Mouse (Mus musculus) thymus, postnatal 14 days (tissue): ENCODE data around the gene Minos1.

ENCODE experiments used
- DNase-seq: peaks from one replicate; pipeline ENCODE4 v3.0.0; 2021

Minos1 gene

DNA sequence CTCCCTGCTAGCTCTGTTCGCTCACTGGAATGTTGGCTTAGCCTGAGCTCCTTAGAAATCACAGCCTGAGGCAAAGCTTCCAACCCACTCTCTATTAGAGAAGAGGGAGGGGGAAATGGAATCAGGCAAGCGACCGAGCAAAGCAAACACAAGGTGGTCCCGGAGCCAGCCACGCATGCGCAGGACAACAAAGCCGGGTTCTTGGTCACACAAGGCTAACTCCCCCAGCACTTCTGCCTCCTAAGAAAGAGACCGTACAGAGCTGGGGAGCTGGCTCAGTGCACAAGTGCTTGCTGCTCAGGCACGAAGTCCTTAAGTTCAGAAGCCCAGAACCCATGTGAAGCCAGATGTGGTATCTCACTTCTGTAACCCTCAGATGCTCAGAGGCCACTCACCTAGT lies 12.1 kb upstream of the Minos1 start:
- DNase-seq: no peak

DNA sequence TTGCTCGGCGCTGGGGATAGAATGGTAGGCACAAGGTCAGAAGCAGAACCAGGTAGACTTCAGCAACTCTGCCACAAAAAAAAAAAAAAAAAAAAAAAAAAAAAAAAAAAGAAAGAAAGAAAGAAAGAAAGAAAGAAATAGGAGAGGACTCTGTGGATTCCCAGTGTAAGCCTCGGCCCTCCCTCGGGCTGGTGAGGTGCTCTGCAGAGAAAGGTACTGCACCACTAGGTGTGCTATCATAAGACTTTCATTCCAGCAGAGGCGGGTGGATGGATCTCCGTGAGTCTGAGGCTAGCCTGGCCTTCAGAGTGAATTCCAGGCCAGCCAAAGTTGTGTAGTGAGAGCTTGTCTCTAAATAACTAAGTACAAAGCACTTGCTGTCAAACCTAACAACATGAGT lies 10.9 kb upstream of the Minos1 start:
- no peak for DNase-seq

DNA sequence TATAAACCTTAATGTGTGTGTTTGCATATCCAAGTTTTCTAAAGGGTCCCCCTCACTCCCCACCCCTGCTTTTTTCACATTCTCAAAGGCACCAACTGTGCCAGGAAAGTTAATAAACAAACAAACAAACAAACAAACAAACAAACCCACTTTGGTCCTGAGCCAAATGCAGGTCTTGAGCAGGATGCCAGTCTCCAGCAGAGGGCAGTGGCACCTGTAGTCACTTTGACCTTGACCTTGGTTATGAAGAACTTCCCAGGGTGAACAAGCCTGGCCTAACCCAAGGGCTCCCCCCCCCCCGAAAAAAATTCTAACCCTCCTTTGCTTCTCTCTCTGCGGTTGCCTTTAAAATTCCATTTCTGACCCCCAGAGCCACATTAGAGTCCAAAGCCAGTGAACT lies 9.4 kb upstream of the Minos1 start:
- no peak for DNase-seq

DNA sequence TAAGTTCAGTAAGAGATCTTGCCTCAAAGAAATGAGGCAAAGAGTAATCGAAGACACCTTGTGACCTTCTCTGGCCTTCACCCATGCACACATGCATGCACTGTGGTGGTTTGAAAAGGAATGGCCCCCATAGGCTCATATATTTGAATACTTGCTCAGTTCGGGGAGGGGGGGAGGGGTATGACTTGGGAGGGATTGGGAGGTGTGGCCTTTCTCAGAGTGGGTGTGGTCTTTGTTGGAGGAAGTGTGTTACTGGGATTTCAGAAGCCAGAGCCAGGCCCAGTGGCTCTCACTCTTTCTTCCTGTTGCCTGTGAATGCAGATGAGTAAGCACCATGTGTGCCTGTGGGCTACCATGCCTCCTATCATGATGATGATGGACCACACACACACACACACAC lies 5.1 kb upstream of the Minos1 start:
- DNase-seq: no peak

DNA sequence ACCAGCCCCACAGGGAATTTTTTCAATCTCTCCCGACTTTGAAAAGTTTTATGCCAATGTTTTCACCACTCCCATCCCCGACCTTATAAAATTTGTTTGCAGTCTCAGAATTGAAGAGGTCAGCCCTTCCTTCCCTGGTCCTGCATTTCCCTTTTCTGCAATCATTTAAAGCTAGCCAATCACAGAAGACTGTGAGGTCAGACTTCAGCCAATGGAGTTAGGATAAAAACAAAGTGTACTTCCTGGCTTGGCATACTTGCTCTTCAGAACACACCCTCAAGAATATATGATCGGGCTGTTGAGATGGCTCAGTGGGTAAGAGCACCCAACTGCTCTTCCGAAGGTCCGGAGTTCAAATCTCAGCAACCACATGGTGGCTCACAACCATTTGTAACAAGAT lies 2.2 kb upstream of the Minos1 start:
- no peak for DNase-seq

DNA sequence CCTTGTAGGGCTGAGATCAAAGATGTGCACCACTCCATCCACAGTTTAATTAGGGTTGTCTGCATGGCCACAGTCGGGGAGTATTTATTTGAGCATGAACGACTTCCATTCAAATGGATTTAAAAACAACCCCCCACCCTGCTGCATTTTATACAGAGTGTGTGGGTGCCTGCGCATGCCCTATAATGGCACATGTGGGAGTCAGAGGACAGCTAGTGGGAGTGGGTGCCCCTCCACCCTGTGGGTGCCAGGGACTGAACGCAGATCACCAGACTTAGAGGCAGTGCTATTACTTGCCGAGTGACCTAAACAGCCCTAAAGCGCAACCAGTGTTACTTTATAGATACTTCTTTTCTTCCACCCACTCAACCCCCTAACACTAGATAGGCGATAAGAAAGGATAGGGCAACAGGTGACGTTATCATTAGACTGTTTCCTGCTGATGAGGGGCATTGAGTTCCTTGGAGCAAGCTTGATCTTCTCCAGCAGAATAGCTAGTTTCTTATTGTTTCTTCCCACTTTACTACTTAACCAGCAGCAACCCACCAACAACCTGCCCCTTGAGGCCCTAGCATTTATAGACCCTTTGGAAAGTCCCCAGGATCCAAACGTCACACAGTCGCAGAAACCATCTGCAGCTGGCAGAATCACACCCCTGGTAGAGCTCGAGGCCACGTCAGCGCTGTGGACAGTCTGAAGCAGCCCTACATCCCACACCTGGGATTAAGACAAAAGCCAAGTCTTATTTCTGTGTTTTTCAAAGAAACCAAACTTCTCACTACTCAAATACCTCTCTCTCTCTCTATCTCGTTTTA lies 1.2 kb upstream of the Minos1 start:
- DNase-seq: no peak

DNA sequence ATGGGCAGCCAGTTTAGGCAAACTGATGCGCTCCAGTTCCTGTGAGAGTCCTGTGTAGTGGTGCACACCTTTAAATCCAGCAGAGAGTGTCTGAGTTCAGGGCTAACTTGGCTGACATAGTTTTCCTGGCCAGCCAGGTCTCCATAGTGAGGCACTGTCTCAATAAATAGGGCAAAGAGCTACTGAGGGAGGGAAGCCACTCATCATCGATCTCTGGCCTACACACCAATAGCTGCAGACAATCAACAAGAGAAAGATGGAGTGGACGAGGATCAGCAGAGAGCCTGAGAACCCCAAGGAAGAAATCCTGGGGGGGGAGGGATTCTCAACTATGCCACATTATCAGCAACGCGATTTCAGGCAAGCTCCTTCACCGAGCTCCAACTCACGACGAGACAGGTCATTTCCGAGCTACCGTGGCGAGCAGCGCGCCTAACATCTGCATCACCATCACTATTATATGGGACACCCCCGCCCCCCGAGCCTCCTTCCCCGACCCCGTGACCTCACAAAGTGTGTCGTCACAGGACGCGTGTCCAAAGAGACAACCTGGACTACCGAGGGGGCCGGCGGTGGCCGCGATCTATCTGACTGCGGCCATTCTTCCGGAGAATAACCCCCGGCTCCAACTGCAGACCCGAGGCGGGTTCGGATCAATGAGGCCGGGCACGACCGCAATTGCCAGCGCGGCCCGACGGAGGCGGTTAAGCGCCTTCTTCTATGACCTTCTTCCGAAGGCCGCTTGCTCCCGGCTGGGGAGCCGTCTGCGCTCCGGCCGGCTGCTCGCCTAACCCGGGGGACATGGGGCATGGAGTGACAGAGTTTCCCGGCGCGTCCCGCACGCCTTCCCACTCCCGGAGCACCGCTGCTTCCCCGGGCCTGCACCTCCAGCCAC lies 860 bp downstream of the Minos1 start:
- DNase-seq: peak; percentile 49

DNA sequence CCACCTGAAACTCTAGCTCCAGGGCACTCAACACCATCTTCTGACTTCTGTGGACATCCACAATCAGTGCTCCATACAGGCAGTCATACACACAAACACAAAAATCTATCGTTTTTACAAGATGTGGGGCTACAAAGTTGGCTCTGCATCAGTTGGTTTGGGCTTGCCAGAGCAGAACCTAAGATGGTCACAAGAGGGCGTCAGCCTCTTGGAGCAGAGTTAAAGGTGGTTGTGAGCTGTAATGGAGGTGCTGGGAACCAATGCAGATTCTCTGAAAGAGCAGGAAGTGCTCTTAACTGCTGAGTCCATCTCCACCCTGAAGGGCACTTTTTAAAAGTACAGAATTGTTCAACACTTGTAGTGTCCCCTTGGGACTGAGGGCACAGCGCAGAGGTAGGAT lies 4.4 kb downstream of the Minos1 start:
- no peak for DNase-seq

DNA sequence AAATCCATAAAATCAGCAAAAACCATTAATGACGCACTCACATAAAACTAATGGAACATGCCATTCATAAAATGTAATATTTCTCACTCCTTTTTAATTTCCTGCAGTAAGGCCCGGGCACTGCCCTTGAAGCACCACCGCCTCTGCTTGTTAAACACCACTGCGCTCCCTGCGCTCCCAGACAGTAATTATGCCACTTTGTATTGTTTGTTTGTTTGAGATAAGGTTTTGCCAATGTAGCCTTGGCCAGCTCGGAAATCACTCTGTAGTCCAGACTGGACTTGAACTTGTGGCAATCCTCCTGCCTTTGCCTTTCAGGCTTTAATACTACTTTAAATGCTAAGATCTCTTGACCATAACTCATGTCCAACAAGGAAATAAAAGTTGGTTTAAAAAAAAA lies 6.0 kb downstream of the Minos1 start:
- DNase-seq: no peak

DNA sequence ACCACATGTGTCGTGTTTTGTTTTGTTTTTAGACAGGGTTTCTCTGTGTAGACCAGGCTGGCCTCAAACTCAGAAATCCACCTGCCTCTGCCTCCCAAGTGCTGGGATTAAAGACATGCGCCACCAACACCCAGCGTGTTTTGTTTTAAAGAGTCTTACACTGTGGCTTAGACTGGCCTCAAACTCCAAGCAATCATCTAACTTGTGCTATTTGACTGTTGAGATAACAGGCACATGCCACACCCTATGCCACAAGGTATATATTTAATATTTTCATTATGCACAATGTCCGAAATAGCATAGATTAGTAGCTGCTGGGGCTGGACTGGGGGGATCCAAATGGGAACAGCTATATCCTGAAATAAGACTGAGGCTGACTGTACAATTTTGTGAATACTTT lies 8.4 kb downstream of the Minos1 start:
- no peak for DNase-seq

DNA sequence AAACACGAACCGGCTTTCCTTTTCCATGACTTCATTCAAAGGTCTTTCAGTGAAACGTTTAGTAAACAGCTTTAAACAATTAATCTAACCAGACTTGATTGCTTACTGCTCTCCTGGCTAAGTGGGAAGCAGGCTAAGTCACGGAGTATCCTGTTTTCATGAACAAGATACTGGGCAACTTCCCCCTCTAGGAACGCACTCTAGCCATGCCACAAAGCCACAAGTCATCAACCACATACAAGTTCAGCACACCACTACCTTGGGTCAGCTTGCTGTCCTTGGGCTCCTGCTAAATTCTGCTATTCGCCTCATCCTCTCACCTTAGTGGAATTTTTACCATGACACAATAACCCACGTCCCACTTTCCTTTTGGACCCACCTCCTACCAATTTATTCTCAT lies 9.9 kb downstream of the Minos1 start:
- no peak for DNase-seq

DNA sequence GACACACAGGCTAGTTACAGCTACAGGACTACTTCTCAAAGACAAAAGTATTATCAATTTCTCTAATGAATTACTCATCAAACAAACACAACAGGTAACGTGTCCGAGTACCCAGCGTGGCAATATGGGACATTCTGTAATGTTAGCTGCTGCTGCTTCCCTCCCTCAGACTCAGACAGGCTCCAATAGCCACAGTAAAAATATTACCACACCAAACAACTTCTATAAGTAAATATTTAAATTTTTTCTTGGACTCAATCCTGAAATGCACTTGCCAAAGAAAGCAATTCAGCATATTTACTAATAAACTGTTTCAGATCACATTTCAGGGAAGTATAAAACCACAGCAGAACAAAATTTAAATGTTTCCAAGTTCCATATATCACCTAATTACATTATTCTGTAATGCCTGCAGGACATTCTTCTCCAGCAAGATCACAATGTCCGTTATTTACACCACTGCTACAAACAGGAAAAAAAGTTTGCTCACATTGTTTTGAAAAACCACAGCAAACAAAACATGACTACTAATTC lies 10.6 kb downstream of the Minos1 start:
- no peak for DNase-seq

DNA sequence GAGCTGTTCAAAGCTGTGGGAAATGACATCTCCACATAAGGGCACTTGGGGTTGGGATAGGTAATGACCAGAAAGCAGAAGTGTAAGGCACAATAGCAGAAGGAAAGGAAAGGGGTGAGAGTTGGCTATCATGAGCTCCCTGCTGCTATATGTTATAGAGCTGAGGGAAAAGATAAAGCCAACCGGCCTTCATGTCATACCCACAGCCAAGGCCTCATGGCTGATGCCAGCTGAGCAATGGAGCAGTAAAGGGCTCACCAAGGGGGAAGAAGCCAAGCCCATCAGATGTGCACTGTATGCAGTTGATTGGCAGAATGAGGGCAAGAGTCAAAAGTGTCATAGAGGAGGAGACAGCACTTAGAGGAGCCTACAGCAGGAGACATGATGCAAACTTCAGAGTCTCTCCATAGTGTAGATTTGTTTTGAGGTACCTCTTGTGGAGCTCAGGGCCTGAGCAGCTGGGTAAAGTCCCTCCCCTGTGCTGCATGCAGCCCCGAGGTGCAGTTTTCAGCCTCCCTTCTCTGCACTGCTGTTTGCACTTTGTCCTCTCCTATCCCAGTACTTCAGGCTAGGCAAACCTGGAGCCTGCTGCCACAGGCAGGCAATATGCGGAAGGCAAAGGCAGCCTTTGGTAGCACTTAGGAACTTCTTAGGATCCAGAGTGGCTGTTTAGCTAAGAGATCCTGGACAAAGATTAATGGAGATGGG lies 14.4 kb downstream of the Minos1 start:
- DNase-seq: no peak

DNA sequence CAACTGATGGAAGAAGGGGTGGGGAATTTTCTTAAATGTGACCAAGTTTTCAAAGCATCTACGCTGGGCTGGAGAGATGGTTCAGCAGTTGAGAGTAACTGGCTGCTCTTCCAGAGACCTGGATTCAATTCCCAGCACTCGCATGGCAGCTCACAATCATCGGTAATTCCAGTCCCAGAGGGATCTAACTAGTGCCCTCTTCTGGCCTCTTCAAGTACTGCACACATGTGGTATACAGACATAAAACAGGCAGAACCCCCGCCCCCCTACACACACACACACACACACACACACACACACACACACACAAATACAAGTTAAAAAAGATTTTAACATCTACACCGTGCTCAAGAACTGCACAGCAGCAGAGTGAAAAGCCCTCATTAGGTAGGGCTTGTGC lies 15.2 kb downstream of the Minos1 start:
- DNase-seq: peak; percentile 20

DNA sequence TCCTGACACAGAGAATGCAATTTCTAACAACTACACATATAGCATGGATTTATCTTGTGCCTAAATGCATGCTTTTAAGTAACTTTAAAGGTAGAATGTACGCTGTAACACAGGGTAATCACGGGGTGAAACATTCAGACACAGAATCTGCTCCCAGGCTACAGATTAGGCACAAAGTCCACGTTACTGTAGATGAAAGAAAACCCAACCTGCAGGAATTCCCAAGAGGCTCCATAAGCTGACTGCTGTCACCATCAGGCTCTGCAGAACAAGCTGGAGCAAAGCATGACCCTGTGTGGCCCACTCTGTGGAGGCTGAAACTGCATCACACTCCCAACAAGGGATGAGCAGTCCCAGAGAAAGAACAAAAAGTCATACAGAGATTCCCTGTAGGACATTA lies 18.4 kb downstream of the Minos1 start:
- no peak for DNase-seq

DNA sequence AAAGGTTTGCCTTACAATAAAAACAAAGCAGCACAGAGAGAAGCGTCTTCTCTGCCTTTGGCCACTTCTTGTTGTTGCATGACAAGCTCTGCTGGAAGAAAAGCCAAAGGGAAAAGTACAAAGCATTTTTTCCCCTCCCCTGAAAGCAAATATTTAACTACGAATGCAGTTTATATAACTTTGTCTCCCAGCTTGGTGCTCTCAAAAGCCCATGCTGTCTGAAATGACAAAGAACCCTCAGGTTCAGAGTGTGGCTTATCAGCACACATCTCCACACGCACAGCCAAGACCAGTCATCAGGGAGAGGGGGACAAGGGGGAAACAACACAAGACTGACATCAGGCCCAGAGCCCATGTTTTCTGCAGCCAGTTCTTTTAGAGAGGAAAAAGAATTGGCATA lies 19.5 kb downstream of the Minos1 start:
- no peak for DNase-seq

DNA sequence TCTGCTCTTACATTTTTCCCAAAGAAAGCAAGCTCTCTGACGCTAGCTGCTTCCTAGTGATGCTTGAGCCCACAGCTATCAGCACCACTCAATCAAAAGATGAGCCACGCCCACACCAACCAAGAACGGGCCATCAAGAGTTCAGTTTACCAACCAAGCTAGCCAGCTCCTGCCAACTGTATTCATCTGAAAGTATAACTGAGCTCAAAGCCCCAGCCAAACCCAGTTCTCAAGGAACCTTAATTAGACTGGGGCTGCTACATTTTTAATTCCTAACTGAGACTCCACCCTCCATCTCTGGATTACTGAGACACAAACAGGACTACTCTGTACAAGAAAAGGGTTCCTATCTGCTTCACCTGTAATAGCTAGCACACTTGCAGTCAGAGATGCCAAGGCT lies 20.1 kb downstream of the Minos1 start:
- no peak for DNase-seq

DNA sequence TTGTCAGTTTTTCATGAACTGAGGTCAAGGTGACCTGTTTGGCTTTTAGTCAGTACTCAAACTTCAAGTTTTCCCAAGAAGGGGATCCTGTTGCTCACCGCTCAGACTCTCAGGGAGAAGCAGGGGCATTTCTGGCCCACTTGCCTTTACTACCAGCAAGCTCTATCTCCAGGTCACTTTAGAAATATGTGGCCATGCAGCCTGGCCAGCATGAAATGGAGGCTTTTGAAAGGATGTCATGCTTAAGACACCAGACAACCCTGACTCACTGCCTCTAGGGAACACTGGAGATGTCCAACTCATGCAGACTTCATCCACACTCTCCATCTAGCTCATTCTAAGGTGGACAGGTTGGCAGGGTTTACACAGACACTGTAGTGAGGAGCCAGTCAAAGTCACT lies 25.5 kb downstream of the Minos1 start:
- DNase-seq: no peak

DNA sequence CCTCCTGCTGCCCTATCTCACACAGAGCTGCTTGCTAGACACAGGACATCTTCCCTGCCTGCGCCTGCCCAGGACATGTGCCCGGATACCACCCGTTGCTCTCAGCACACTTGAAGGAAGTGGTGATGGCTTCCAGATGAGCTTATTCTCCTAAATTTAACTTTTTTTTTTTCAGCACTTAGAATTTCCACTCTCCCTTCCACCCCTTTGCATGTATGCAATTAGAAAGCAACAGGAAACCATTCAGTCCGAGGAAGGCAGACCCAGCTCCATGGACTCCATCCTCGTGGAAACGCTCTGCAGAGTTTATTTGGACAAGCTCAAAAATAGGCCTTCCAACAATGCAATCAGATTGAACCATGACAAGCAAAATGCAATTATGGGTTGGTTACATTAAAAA lies 29.4 kb downstream of the Minos1 start:
- no peak for DNase-seq

DNA sequence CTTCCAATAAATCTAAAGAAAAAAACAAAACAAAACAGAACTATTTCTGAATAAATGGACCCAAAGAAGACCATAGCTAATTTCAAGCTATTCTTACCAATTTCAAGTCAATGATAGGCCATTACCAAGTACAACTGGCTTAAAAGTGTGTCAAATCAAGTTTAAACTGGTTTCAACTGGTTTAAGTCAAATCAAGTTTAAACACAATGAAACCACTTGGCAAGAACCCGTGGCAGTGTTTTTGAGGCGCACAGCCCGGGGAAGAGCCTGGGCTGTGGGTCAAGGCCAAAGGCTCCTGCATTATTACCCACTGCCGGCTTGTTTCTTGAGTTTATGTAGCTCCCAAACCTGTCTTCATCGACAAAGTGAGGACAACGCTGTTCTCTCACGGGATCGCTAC lies 30.6 kb downstream of the Minos1 start:
- DNase-seq: no peak

DNA sequence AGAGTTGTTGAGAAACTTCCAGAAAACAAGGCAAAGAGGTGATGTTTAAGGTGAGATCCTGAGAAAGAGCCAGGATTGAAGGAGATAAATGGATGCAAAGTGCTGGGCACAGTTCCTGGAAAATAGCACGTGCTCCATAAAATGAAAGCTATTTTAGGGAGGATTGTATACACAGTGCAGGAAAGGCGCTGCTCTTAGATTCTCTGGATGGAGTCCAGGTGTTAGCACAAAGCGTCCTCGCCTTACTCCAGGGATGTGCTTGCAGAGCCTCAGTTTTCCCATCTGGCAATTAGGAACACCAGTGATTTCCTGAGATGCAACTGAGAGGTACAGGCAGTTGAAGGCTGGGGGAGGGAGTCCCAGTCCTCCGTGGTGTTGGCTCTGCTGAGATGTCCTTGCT lies 34.7 kb downstream of the Minos1 start:
- no peak for DNase-seq

DNA sequence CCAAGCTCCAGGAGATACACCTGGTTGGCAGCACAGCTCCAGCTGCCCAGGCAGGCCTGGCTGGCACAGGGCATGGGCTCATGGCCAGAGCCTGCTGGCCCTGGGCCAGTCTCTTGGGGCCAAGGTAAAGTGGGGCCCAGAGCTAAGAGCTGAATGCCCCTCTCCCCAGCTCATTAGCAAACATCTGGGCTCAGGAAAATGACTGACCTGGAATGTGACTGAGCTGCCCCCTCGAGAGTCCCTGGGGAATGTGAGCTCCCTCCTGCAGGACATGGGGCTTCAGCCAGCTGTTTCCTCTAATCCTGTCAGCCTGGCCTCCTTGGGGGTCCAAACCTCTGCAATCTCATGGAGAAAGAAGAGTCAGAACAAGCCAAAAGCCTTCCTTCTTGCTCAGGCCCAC lies 35.5 kb downstream of the Minos1 start:
- no peak for DNase-seq

DNA sequence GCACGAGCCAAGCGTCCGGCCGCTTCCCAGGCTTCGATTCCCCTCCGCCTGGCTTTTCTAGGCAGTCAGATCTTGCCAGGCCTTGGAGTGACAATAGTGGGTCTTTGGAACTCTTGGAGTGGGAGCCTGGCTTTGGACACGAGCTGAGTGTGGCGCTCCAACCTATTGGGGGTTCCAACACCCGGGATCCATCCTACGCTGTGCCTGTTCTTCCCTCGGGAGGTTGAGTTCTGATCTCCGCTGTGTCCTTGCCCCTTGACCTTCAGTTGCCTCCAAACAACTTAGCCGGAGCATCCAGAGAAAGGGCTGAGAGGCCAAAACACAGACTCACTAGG lies 37.8 kb downstream of the Minos1 start:
- DNase-seq: no peak
